Mouse (Mus musculus): ENCODE results near the gene Kdm4a.

Kdm4a gene

DNA sequence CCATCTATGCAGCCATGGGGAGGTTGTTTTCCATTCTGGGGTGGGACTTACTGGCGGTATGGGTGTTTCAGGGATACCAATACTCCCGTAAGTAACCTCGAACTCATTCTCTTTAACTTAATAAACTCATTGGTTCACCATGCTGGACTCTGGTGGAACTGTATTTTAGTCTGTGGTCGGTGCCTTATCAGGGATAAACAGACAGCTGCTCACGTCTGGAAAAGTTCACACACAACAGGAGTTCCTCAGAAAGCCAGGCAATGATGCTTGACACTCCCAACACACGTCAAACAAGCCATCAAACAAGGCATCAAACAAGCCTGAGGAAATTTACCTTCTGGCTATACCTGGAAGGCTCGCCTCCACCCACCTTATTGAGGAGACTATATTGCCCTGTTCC, 64.7 kb downstream of the Kdm4a start:
- no peak for DNase-seq (ENCODE audit: low spot score in 2 of 2)

DNA sequence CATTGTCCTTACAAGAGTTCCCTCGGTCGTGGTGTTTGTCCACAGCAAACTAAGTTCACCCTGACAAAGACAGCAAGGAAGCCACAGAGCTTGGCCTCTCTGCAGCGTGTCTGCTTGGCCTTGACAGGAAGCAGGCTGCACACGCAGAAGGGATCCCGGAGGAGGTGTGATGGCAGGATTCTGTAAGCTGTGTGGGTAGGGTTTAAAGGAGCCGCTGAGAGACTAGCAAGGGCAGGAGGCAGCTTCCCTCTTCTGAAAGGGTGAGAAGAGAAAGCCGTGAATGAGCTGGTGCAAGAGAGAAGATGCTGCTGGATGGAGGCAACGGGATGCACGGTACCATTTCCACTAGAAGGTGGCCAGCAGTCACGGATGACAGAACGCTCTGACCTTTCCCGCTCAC, 67.2 kb downstream of the Kdm4a start:
- no peak for DNase-seq (ENCODE audit: low spot score in 2 of 2)

DNA sequence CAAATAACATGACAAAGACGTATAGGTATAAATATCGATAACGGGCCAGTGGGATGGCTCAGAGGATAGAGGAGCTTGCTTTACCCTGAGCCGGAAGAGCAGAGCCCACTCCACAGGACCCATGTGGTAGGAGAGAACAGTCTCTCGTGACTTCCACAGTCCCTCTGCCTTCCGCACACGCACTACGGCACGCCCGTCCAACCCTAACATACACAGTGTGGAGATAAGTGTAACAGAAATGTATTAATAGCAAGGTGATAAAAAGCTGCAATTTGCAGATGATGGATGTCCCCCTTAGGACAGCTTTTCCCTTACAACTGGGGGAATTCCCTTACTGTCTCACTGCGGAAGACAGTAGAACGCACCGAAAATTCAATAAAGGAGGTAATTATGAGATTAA, 70.2 kb downstream of the Kdm4a start:
- DNase-seq (ENCODE audit: low spot score in 2 of 2) = no peak

DNA sequence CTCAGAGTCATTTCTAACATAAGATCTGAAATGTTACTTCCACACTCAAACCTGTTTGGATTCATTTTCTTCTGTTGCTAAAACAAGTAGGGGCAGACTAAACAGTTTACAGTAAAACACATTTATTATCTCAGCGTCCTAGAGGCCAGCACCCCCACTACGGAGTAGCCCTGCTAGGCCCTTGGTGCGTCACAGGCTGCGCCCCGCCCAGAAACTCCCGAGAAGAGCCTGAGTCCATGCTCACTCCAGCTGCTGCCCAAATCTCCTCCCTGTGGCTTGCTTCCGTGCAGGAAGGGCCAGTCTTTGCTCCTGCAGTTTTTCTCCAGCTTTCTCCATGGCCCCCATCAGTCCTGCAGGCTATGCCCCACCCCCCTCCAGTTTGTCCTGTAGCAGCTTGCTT, 71.1 kb downstream of the Kdm4a start:
- peak; percentile 23 to 39 for DNase-seq (ENCODE audit: low spot score in 2 of 2)

DNA sequence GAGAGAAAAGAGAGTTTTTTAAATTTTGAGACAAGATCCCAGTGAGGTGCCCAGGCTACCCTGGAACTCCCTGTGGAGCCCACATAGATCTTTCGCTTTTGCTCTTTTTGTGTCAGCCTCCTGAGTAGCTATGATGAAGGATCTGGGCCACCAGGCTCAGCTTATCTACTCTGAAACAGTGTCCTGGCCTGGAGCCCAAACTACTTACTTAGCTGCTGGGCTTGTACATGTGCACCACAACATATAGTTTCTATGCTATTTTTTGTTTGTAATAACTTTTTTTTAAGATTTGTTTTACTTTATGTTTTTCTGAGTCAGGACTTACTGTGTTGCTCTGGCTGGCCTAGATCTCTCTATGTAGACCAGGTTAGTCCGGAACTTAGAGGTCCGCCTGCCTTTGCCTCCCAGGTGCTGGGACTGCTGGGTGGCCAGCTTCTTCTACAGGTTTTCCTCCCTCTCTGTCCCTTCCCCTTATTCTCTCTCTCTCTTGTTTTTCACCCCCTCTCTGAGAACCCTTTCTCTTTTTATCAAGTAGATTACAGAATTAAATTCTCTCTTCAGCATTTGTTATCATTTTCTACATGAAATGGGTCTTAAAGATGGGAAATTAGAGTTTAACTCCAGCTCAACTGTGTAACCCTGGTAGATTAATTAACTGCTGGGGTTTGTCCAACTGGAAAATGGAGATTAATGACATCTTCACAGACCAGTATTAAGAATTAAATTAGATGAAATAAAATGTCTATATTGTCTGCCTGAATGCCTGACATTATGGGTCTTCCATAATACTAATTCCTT, 74.4 kb downstream of the Kdm4a start:
- DNase-seq (ENCODE audit: low spot score in 2 of 2) = no peak

DNA sequence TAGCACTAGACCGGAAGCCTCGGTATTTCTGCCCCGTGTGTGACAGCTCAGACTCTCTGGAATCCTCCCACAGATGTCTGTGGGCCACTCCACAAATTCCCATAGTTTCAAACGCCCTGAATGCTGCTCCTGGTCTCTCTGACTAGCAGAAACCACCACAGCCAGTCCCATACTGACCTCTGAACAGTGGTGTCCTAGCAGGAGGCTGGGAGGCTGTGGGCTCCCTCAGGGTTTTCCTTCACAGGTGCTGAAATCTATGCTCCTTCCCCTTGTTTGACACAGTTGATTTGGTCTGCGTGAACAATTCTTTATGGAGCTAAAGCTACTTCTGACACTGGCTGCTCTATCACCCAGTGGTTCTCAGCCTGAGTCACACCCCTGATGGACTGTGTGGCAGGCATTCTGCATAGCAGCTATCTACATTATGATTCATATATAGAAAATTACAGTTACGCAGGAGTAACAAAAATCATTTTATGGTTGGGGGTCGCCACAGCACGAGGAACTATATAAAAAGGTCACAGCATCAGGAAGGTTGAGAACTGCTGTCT, 76.5 kb downstream of the Kdm4a start:
- DNase-seq (ENCODE audit: low spot score in 2 of 2) = no peak

DNA sequence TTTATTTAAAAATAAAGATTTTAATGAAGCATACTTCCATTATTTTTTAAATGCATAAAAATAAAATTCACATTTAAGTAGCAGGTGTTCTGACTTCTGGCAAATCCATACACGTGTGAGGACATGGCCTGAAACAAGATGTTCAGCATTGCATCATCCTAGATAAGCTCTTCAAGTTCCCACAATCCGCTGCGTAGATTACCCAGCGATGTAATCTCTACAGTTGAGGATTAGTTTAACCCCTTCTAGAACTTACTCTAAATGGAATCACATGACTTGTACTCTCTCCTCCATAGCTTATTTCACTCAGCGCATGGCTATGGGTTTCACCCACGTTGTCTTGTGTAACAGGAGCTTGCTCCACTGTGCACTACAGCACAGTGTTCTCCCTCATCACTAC, 78.3 kb downstream of the Kdm4a start:
- DNase-seq (ENCODE audit: low spot score in 2 of 2) = no peak

DNA sequence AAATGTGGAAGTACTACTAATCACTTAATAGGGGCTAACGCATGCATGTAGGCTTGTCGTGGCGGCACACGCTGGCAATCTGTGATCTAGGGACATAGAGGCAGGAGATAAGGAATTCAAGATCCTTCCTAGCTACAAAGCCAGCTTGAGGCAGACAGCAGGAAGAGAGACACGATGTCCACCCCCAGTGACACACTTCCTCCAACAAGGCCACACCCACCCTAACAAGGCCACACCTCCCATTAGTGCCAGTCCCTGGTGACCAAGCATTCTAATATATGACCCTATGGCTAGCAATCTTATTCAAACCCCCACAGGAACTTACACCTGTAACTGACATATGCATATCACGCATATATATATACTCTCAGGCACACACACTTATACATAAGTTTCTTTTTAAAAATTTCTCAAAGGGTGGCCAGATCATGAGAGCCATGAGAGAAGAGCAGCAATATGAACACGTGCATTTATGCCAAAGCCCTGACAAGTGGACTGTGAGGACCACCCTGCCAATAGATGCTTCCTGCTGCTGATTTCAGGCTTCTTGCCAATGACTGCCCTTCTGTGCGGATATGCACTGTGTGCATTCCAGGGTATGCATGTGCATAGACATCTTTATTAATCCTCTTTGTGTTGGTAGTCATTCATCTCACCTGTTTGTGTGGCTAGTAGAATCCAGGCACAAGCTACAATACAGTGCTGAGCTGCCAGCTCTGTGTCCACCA, 80.0 kb downstream of the Kdm4a start:
- no peak for DNase-seq (ENCODE audit: low spot score in 2 of 2)

DNA sequence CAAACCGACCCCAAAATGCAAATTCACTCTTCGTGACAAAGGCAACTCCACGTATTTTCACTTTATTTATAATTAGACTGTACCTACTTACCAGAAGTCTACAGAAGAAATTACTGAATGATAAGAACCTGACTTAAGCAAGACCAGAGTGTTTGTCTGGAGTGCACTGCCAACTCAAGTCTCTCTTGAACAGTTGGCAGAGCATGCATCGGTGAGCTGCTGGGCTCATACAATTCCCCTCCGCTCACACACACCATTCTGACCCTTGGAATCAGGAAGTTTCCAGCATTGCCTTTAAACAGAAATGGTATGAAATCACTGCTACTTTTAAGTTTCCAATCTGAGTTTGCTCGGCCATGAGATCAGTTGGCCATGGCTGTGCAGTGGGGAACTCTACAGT, 81.3 kb downstream of the Kdm4a start:
- DNase-seq (ENCODE audit: low spot score in 2 of 2) = no peak

DNA sequence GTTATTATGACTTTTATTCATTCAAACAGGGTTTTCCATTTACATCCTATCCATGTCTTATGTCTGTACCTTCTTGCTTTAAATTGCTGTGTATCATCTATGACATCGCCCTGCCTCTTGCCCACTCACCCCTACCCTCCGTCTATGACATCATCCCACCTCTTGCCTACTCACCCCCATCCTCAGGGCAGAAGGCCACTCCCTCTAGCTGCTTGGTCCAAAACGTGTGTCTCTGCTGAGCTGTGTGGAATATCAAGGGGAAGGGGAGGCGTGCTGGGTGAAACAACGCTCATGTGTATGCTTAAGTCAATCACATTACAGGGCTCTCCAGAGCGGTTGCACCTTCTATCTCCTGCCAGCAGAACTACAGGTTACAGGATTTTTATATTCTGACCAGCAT, 83.8 kb downstream of the Kdm4a start:
- DNase-seq (ENCODE audit: low spot score in 2 of 2) = no peak

DNA sequence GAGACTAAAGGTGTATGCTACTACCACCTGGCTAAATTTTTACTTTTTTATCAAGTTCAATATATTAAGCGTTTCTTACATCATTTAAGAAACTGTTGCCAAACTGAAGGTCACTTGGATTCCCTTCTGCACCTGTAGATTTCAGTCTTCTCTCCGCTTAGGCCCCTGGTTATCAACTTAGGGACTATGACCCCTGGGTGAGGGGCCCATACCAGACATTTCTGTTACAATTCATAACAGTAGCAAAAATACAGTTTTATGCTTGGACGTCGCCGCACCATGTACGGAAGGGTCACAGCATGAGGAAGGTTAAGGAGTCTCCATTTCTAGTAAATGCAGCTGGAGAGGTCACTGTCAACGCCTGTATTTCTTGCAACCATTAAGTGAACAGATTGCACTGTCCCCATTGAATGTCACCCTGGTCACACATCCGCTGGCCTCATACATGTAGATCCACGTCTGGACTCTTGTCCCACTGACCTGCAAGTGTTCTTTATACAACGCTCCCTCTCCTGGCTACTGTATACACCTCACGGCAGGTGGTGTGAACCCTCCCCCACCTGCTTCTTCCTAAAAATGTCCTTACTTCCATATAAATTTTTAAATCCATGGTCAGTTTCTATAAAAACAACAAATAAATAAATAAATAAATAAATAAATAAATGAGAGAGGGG, 86.9 kb downstream of the Kdm4a start:
- no peak for DNase-seq (ENCODE audit: low spot score in 2 of 2)

DNA sequence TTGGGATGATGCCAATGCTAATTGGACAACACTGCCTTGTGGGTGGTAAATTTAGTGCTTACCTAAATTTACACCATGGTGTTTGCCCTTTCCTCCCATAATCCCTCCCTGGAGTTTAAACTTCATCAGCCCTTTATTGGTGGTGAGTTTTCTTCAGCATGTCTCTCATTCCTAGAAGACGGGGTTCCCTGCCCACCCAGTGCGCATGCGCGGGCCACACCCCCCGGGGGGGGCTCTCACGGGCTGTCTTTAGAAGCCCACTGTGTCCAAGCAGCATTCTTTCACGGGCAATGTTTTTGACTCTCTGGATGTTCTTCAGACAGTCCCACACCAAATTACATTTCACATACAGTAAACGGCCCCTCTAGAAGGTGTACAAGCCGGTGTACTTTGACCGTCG, 89.4 kb downstream of the Kdm4a start:
- no peak for DNase-seq (ENCODE audit: low spot score in 2 of 2)

DNA sequence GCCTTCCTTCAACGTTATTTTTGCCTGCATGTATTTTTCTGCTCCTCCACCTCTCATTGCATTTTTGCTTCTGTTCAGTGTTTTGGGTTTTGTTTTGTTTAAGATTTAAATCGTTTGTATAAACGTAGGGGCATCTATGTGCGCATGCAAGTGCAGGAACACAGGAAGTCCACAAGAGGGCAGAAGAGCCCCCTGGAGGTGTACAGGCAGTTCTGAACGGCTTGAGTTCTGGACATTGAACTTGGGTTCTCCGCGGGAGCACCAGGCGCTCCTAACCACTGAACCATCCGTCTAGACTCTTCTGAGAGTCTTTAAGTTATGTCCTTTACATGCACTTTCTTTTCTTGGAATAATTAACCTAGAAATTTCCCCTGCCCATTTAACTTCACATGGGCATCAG, 89.9 kb downstream of the Kdm4a start:
- peak in 1 of 2 experiments; percentile 30 for DNase-seq (ENCODE audit: low spot score in 2 of 2)

DNA sequence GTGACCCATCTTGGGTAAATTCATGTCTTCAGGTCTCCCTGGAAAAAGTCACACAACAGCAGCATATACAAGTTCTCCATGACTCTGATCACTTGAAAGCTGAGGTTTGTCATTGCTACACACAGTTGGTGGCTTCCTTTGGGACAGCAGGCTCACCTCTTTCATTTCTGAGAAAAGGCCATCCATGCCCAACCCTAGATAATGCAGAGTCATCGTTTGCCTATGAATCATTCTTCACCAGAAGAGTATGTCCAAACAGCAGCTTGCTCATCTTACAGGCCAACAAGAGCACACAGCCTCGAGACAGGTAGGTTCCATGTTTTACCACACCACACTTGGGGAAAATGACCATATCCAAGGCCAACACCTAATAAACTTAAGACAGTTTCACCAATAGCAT, 91.1 kb downstream of the Kdm4a start:
- DNase-seq (ENCODE audit: low spot score in 2 of 2) = no peak
